Mouse (Mus musculus) MEL (cell line): ENCODE measurements around the gene Myo15b. TPM values are rescaled to one million over a fixed set of nuclear protein-coding genes. Genes with fewer than 3 reads are reported as not detected.

Source experiments
- DNase-seq: peaks from one replicate; pipeline ENCODE4 v3.0.0; 2011; ENCODE audit warnings: low read depth, low spot score
- H3K27ac ChIP-seq: 2 replicates; pipeline ENCODE4 v1.5.1; 2012; ENCODE audit warnings: low read depth, mild to moderate bottlenecking, control low read depth, low read length, moderate library complexity; ENCODE audit not compliant: control insufficient read depth
- H3K27me3 ChIP-seq, 2 experiments: fragments of 150-350 bp in 1 of 2; sonication (generic) in 1 of 2; 2 replicates each; pipeline ENCODE4 v1.6.1; 2012; ENCODE audit warnings: low read length in 2 of 2, mild to moderate bottlenecking in 2 of 2, improper control_type of control experiment in 1 of 2, moderate library complexity in 1 of 2; ENCODE audit not compliant: insufficient read depth in 2 of 2, control insufficient read depth in 1 of 2
- H3K36me3 ChIP-seq, 2 experiments: 2 replicates each; pipeline ENCODE4 v1.6.1; 2012 to 2014; ENCODE audit warnings: low read length in 2 of 2, improper control_type of control experiment in 1 of 2, inconsistent platforms in 1 of 2, mild to moderate bottlenecking in 1 of 2; ENCODE audit not compliant: insufficient read depth in 2 of 2, control insufficient read depth in 1 of 2
- H3K4me1 ChIP-seq, 2 experiments: fragments of 150-350 bp in 1 of 2; sonication (generic) in 1 of 2; 2 replicates each; pipeline ENCODE4 v1.6.1; 2012; ENCODE audit warnings: low read length in 2 of 2, improper control_type of control experiment in 1 of 2, mild to moderate bottlenecking in 1 of 2; ENCODE audit not compliant: insufficient read depth in 2 of 2, control insufficient read depth in 1 of 2
- H3K4me3 ChIP-seq, 2 experiments: fragments of 150-350 bp in 1 of 2; sonication (generic) in 1 of 2; 2 replicates each; pipeline ENCODE4 v1.5.1; 2012; ENCODE audit warnings: low read depth in 2 of 2, low read length in 2 of 2, mild to moderate bottlenecking in 2 of 2, moderate library complexity in 2 of 2, control low read depth in 1 of 2, improper control_type of control experiment in 1 of 2; ENCODE audit not compliant: control insufficient read depth in 1 of 2, insufficient read depth in 1 of 2
- H3K79me2 ChIP-seq: 2 replicates; pipeline ENCODE4 v1.6.1; 2012; ENCODE audit warnings: mild to moderate bottlenecking, low read length, moderate library complexity; ENCODE audit not compliant: control insufficient read depth, poor library complexity, insufficient read depth
- H3K9ac ChIP-seq: 2 replicates; pipeline ENCODE4 v1.6.1; 2012; ENCODE audit warnings: low read depth, mild to moderate bottlenecking, control low read depth, low read length, moderate library complexity; ENCODE audit not compliant: control insufficient read depth, poor library complexity, severe bottlenecking
- H3K9me3 ChIP-seq: fragments of 150-350 bp; sonication (generic); replicated peaks from 2 replicates; pipeline ENCODE4 v1.6.1; 2012; ENCODE audit warnings: mild to moderate bottlenecking, low read length, improper control_type of control experiment, moderate library complexity; ENCODE audit not compliant: insufficient read depth
- BHLHE40 ChIP-seq: IDR thresholded peaks from 2 replicates; pipeline ENCODE4 v1.6.1; 2012; ENCODE audit warnings: low read depth, mild to moderate bottlenecking, inconsistent platforms, low read length, improper control_type of control experiment, borderline replicate concordance
- CHD2 ChIP-seq: IDR thresholded peaks from 2 replicates; pipeline ENCODE4 v1.6.1; 2011; ENCODE audit warnings: low read length, improper control_type of control experiment
- CTCF ChIP-seq, 3 experiments: IDR thresholded peaks in 2 of 3; conservative IDR thresholded peaks in 1 of 3; 2 replicates each; pipeline ENCODE4 v1.5.1; 2011 to 2012; ENCODE audit warnings: low read length in 3 of 3, low read depth in 2 of 3, mild to moderate bottlenecking in 2 of 3, improper control_type of control experiment in 1 of 3, inconsistent platforms in 1 of 3, mixed read lengths in 1 of 3, moderate library complexity in 1 of 3; ENCODE audit not compliant: control insufficient read depth in 1 of 3, insufficient read depth in 1 of 3, poor library complexity in 1 of 3, severe bottlenecking in 1 of 3
- E2F4 ChIP-seq: IDR thresholded peaks from 2 replicates; pipeline ENCODE4 v1.6.1; 2011; ENCODE audit warnings: low read depth, low read length, improper control_type of control experiment, borderline replicate concordance
- ELF1 ChIP-seq: IDR thresholded peaks from 2 replicates; pipeline ENCODE4 v1.6.1; 2014; ENCODE audit warnings: low read depth, mild to moderate bottlenecking, inconsistent platforms, low read length, improper control_type of control experiment, moderate library complexity
- EP300 ChIP-seq, 2 experiments: IDR thresholded peaks; 2 replicates each; pipeline ENCODE4 v1.6.1; 2011; ENCODE audit warnings: improper control_type of control experiment in 2 of 2, low read length in 2 of 2, low read depth in 1 of 2, mild to moderate bottlenecking in 1 of 2
- ETS1 ChIP-seq: IDR thresholded peaks from 2 replicates; pipeline ENCODE4 v1.6.1; 2012; ENCODE audit warnings: low read depth, mild to moderate bottlenecking, inconsistent platforms, low read length, improper control_type of control experiment, moderate library complexity
- GATA1 ChIP-seq: IDR thresholded peaks from 2 replicates; pipeline ENCODE4 v1.6.1; 2011; ENCODE audit warnings: low read depth, low read length, improper control_type of control experiment
- JUND ChIP-seq: IDR thresholded peaks from 2 replicates; pipeline ENCODE4 v1.6.1; 2011; ENCODE audit warnings: low read depth, mild to moderate bottlenecking, improper control_type of control experiment, low read length
- MAZ ChIP-seq: IDR thresholded peaks from 2 replicates; pipeline ENCODE4 v1.6.1; 2012; ENCODE audit warnings: low read depth, mild to moderate bottlenecking, inconsistent platforms, low read length, improper control_type of control experiment
- MEF2A ChIP-seq: IDR thresholded peaks from 2 replicates; pipeline ENCODE4 v1.6.1; 2014; ENCODE audit warnings: low read depth, mild to moderate bottlenecking, inconsistent platforms, low read length, improper control_type of control experiment; ENCODE audit not compliant: poor library complexity, insufficient replicate concordance, severe bottlenecking; ENCODE audit errors: extremely low read depth
- MXI1 ChIP-seq: IDR thresholded peaks from 2 replicates; pipeline ENCODE4 v1.6.1; 2011; ENCODE audit warnings: mild to moderate bottlenecking, low read depth, low read length, improper control_type of control experiment
- MYC ChIP-seq: IDR thresholded peaks from 2 replicates; pipeline ENCODE4 v1.6.1; 2011; ENCODE audit warnings: low read depth, mild to moderate bottlenecking, low read length, improper control_type of control experiment, moderate library complexity
- NRF1 ChIP-seq: IDR thresholded peaks from 2 replicates; pipeline ENCODE4 v1.6.1; 2014; ENCODE audit warnings: low read depth, mild to moderate bottlenecking, inconsistent platforms, low read length, improper control_type of control experiment, moderate library complexity; ENCODE audit not compliant: poor library complexity, insufficient read depth, severe bottlenecking
- POLR2AphosphoS2 ChIP-seq: IDR thresholded peaks from 2 replicates; pipeline ENCODE4 v1.6.1; 2011; ENCODE audit warnings: low read length, improper control_type of control experiment
- RCOR1 ChIP-seq: IDR thresholded peaks from 2 replicates; pipeline ENCODE4 v1.6.1; 2012; ENCODE audit warnings: low read depth, mild to moderate bottlenecking, inconsistent platforms, low read length, improper control_type of control experiment
- TAL1 ChIP-seq: IDR thresholded peaks from 2 replicates; pipeline ENCODE4 v1.6.1; 2012; ENCODE audit warnings: mild to moderate bottlenecking, inconsistent platforms, low read length, moderate library complexity, mixed read lengths
- TCF12 ChIP-seq: IDR thresholded peaks from 2 replicates; pipeline ENCODE4 v1.6.1; 2014; ENCODE audit warnings: low read depth, mild to moderate bottlenecking, inconsistent platforms, low read length, improper control_type of control experiment, moderate library complexity
- ZC3H11A ChIP-seq: IDR thresholded peaks from 2 replicates; pipeline ENCODE4 v1.6.1; 2012; ENCODE audit warnings: low read depth, mild to moderate bottlenecking, inconsistent platforms, low read length, improper control_type of control experiment
- polyA plus RNA-seq, 2 experiments: library from polyadenylated mRNA; stranded (reverse) in 1 of 2; unstranded in 1 of 2; fragments of >175 nt in 1 of 2; fragments of >200 nt in 1 of 2; gene quantifications; 2 replicates each; pipeline versions ENCODE4 v1.2.1 to v1.2.4; 2012; ENCODE audit warnings: low replicate concordance in 2 of 2, low read depth in 1 of 2; ENCODE audit not compliant: insufficient read length in 2 of 2, insufficient read depth in 1 of 2, missing spikeins in 1 of 2
- total RNA-seq: library from RNA; depleted of rRNA; stranded (reverse); fragments of 300-350 nt; gene quantifications from 2 replicates; pipeline ENCODE4 v1.2.3, GENCODE M21; 2012

The Myo15b gene
- total and polyA plus RNA-seq, 3 experiments, result 1.5 to 3.2 TPM; not detected in 1

- Histone ChIP-seq H3K36me3 (peaks cover 0 to 21% of the 10 kb centered on the region in 2 experiments; a peak in 2 of 4 replicates), H3K9me3 (no peaks in the 10 kb centered on the region), H3K9ac (no peak overlapping the region), H3K27ac (no peak overlapping the region), H3K79me2 (no peaks in the 10 kb centered on the region), H3K4me3 (no peak overlapping the region), H3K27me3 (no peaks in the 10 kb centered on the region), H3K4me1 (peaks cover 16 to 35% of the 10 kb centered on the region in 2 experiments)
- TF ChIP-seq MAZ (peak; percentile 69; the same call in 1 of the 2 replicates), EP300 (IDR thresholded peaks at IDR 0.05; ENCODE audit: low read depth in 1 of 2, low read length in 2 of 2) (peak in 1 of 2 experiments; percentile 62; a peak in 2 of 4 replicates), NRF1 (0 out of 2 replicates have a peak, but pooled peaks have one; percentile 13), TCF12 (peak; percentile 53; the same call in 1 of the 2 replicates), GATA1 (peak; percentile 68), RCOR1 (peak; percentile 14; the same call in 1 of the 2 replicates), ELF1 (no peak), ETS1 (0 out of 2 replicates have a peak, but pooled peaks have one; percentile 38), BHLHE40 (no peak), CTCF (IDR thresholded peaks at IDR 0.05 in 2 of 3, conservative IDR thresholded peaks at IDR 0.05 in 1 of 3; ENCODE audit: control insufficient read depth in 1 of 3, insufficient read depth in 1 of 3, low read depth in 2 of 3, low read length in 3 of 3, poor library complexity in 1 of 3, severe bottlenecking in 1 of 3) (peak in 2 of 3 experiments; percentile 17 to 33; a peak in 3 of 6 replicates), MXI1 (no peak)
- peak; percentile 48 for DNase-seq
These were observed 25.1 kb upstream of the Myo15b start for GRCm38 (mm10) chr11:115833021-115833513.

- Histone ChIP-seq H3K9me3 (no peaks in the 10 kb centered on the region), H3K9ac (no peak overlapping the region), H3K27ac (no peak overlapping the region), H3K79me2 (no peaks in the 10 kb centered on the region), H3K27me3 (no peaks in the 10 kb centered on the region), H3K36me3 (peaks cover 0 to 21% of the 10 kb centered on the region in 2 experiments; a peak in 2 of 4 replicates), H3K4me1 (peaks cover 20 to 42% of the 10 kb centered on the region in 2 experiments)
- DNase-seq, result no peak
- no peak for TF ChIP-seq JUND
- no peak for TF ChIP-seq CHD2
- TF ChIP-seq MEF2A, result no peak
- no peak for TF ChIP-seq E2F4
- TF ChIP-seq TAL1, result no peak
- TF ChIP-seq POLR2AphosphoS2, result no peak
- TF ChIP-seq ZC3H11A, result no peak
- no peak for TF ChIP-seq MAZ
- TF ChIP-seq MYC, result no peak
- TF ChIP-seq, all 39 proteins: peak for 0
- no peak overlapping the region for H3K4me3 ChIP-seq
These were observed 24.2 kb upstream of the Myo15b start for GRCm38 (mm10) chr11:115834033-115834432.
